Mouse (Mus musculus) embryonic facial prominence, embryonic 13.5 days (tissue): ENCODE data around the gene Rsg1. TPM values are rescaled to one million over a fixed set of nuclear protein-coding genes. Genes with fewer than 3 reads are reported as not detected.

Source experiments
- ATAC-seq: fragments of 200-750 bp; cut with Nextera tagmentation; 2 replicates; pipeline ENCODE4 v1.8.0; 2017; ENCODE audit warnings: low read depth; ENCODE audit not compliant: insufficient number of reproducible peaks, insufficient read depth, low FRiP score, low TSS enrichment
- H3K27ac ChIP-seq: fragments of 300-500 bp; sonication (generic); 2 replicates; pipeline ENCODE4 v1.5.1; 2015; ENCODE audit warnings: moderate library complexity, mild to moderate bottlenecking, inconsistent platforms
- H3K27me3 ChIP-seq: fragments of 300-500 bp; sonication (generic); 2 replicates; pipeline ENCODE4 v1.6.1; 2015; ENCODE audit warnings: mild to moderate bottlenecking, inconsistent platforms
- H3K36me3 ChIP-seq: fragments of 300-500 bp; sonication (generic); 2 replicates; pipeline ENCODE4 v1.6.1; 2015; ENCODE audit warnings: mild to moderate bottlenecking, inconsistent platforms
- H3K4me1 ChIP-seq: fragments of 300-500 bp; sonication (generic); 2 replicates; pipeline ENCODE4 v1.6.1; 2015; ENCODE audit warnings: inconsistent platforms
- H3K4me2 ChIP-seq: fragments of 300-500 bp; sonication (generic); 2 replicates; pipeline ENCODE4 v1.6.1; 2015; ENCODE audit warnings: moderate library complexity, mild to moderate bottlenecking, inconsistent platforms
- H3K4me3 ChIP-seq: fragments of 300-500 bp; sonication (generic); 2 replicates; pipeline ENCODE4 v1.5.1; 2015; ENCODE audit warnings: mild to moderate bottlenecking, inconsistent platforms
- H3K9ac ChIP-seq: fragments of 300-500 bp; sonication (generic); 2 replicates; pipeline ENCODE4 v1.6.1; 2015; ENCODE audit warnings: mild to moderate bottlenecking, inconsistent platforms
- H3K9me3 ChIP-seq: fragments of 300-500 bp; sonication (generic); 2 replicates; pipeline ENCODE4 v1.6.1; 2016; ENCODE audit warnings: inconsistent platforms
- WGBS: fragments of 180-500 bp; shearing (Covaris S2); methylation state at CpG from one replicate; pipeline ENCODE4 v1.1.7; 2015; ENCODE audit warnings: mixed read lengths; 5-methylcytosine and 5-hydroxymethylcytosine counted together
- polyA plus RNA-seq: library from polyadenylated mRNA; unstranded; fragments of >200 nt; fragmentation: Nextera tagmentation; extraction: Ambion mirVana; gene quantifications from 2 replicates; pipeline ENCODE4 v1.2.1, GENCODE M21; 2015

Rsg1 gene
- polyA plus RNA-seq, 1 experiment from 2014 or later, result 7.4 TPM

DNA sequence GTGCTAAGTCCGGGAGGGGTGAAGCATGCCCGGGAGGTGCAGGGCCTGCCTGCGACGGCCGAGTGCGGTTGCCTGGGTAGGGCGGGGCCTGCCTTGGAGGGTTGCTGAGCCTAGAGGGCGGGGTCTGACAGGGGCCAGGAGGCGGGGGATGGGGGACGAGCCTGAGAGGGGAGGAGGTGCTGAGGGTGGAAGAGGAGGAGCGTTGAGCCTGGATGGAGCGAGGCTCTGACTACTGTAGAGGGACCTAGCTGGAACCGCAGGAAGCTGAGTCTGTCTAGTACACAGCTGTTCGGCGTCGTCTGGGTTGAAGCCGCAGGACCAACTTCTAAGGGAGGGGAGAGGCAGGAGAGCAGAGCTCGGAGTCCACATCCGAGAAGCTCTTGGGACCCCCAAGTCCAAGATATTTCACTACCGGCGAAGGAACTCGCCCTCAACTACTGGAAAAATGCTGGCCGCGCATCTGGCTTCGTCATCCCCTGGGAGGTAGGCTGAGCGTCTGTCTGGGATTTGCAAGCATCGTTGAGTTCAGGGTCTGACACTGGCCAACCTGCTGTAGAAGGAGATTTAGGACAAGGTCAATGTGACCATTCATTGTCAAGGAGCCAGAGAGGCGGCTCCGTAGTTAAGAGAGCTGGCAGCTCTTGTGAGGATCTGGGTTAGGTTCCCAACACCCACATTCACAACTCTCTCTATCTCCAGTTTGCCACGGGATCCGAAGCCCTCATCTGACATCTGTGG is 25.8 kb downstream of the Rsg1 start, which contains the start of gene Arhgef19:
TSS of gene Arhgef19 (plus strand) at position 112 of the 738 bp plus-strand sequence.
- no peaks in the 10 kb centered on the region for H3K9me3 ChIP-seq
- peak within 1 kb of the TSS; percentile 50 for H3K4me3 ChIP-seq
- WGBS, result 1% methylated on average over 31 of the region's 31 CpGs
- no peaks in the 10 kb centered on the region for H3K36me3 ChIP-seq
- H3K4me1 ChIP-seq, result peaks cover 63% of the 10 kb centered on the region
- peak within 1 kb of the TSS; percentile 61 for H3K9ac ChIP-seq
- ATAC-seq, result peak; percentile 85
- peak within 1 kb of the TSS; percentile 64 for H3K27ac ChIP-seq
- H3K4me2 ChIP-seq, result peak within 1 kb of the TSS; percentile 74
- H3K27me3 ChIP-seq, result peaks cover 64% of the 10 kb centered on the region

DNA sequence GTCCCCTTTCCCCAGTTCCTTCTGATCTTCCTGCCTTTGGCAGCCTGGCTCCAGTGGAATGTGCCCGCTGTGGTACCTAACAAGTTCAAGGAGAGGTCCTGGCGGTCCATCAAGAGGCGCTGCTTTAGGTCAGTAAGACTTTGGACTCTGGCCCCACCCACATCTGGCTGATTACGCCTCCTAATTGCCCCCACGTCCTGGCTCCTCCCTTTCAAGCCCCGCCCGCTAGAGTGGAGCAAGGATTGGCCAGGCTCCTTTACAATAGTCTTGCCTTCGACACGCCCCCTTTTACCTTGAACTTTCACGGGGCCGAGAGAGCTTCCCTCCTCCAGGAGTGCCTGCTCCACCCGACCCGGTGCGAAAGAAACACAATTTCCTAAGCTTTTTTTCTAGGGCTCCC is 26.9 kb downstream of the Rsg1 start:
- Histone ChIP-seq H3K9ac (no peak overlapping the region), H3K9me3 (no peaks in the 10 kb centered on the region), H3K36me3 (no peaks in the 10 kb centered on the region), H3K4me2 (peak overlapping the region; percentile 74), H3K27ac (no peak overlapping the region), H3K4me3 (peak overlapping the region; percentile 50; the same call in 1 of the 2 replicates), H3K27me3 (peaks cover 71% of the 10 kb centered on the region), H3K4me1 (peaks cover 72% of the 10 kb centered on the region)
- ATAC-seq, result no peak
- WGBS, result 3% methylated on average over 14 of the region's 14 CpGs

- Histone ChIP-seq H3K9ac (0 out of 2 replicates have a peak overlapping the region, but pooled peaks have one; percentile 71), H3K4me3 (peak overlapping the region; percentile 49; the same call in 1 of the 2 replicates), H3K36me3 (no peaks in the 10 kb centered on the region), H3K4me2 (peak overlapping the region; percentile 71), H3K9me3 (no peaks in the 10 kb centered on the region), H3K27ac (peak overlapping the region; percentile 73), H3K27me3 (peaks cover 81% of the 10 kb centered on the region), H3K4me1 (peaks cover 81% of the 10 kb centered on the region)
- WGBS, result 32% methylated on average over 15 of the region's 15 CpGs
- ATAC-seq, result no peak
Observed at GRCm38 (mm10) chr4:141241861-141242260, 28.1 kb downstream of the Rsg1 start.

DNA sequence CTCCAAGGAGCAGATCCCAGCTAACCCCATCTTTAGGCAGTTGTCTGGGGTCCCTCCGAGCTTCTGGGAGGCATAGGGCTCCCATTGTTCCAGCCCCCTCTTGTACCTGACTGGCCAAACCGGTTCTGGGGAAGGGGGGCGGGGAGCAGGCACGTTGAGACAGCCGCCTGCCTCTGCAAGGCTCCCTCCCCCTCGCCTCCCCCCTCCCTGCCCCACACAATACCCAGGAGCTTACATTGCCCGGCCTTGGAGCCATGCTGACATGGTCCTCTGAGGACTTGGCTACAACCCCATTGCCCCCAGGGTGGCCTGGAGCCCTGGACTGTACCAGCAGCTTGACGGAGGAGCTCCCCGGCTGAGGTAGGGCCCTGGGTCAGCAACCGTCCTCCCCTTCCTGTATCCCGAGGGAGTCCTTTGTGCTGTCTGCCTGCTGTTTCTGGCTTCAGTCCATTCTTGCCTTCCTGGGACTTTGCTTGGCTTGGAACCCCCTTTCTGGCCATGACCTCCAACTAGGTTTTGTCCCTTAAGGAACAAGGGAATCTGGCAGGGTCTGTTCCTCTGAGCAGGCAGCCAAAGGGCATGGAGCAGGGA is 29.0 kb downstream of the Rsg1 start:
- Histone ChIP-seq H3K4me3 (peak overlapping the region; percentile 49), H3K4me1 (peaks cover 90% of the 10 kb centered on the region), H3K36me3 (no peaks in the 10 kb centered on the region), H3K27me3 (peaks cover 83% of the 10 kb centered on the region), H3K4me2 (peak overlapping the region; percentile 71), H3K9me3 (no peaks in the 10 kb centered on the region), H3K9ac (peak overlapping the region; percentile 71), H3K27ac (peak overlapping the region; percentile 73)
- whole genome bisulfite sequencing, result 6% methylated on average over 11 of the region's 11 CpGs
- peak; percentile 34; the same call in 1 of the 2 replicates for ATAC-seq

GRCm38 (mm10) chr4:141243636-141244035 is 29.9 kb downstream of the Rsg1 start:
- Histone ChIP-seq H3K4me2 (peak overlapping the region; percentile 71), H3K27me3 (peaks cover 84% of the 10 kb centered on the region), H3K9me3 (no peaks in the 10 kb centered on the region), H3K36me3 (no peaks in the 10 kb centered on the region), H3K9ac (peak overlapping the region; percentile 71; the same call in 1 of the 2 replicates), H3K4me1 (peaks cover 96% of the 10 kb centered on the region), H3K4me3 (peak overlapping the region; percentile 49), H3K27ac (peak overlapping the region; percentile 33; the same call in 1 of the 2 replicates)
- ATAC-seq, result no peak
- 53% methylated on average over 5 of the region's 5 CpGs for WGBS

- WGBS, result 39% methylated on average over 5 of the region's 5 CpGs
- Histone ChIP-seq H3K4me1 (peaks cover 92% of the 10 kb centered on the region), H3K4me3 (peak overlapping the region; percentile 49), H3K27me3 (peaks cover 84% of the 10 kb centered on the region), H3K27ac (peak overlapping the region; percentile 93), H3K9ac (peak overlapping the region; percentile 69), H3K36me3 (0 out of 2 replicates have a peak, but pooled peaks cover 3% of the 10 kb centered on the region), H3K4me2 (peak overlapping the region; percentile 71), H3K9me3 (no peaks in the 10 kb centered on the region)
- ATAC-seq, result no peak
Observed at GRCm38 (mm10) chr4:141244401-141244800, 30.6 kb downstream of the Rsg1 start.

DNA sequence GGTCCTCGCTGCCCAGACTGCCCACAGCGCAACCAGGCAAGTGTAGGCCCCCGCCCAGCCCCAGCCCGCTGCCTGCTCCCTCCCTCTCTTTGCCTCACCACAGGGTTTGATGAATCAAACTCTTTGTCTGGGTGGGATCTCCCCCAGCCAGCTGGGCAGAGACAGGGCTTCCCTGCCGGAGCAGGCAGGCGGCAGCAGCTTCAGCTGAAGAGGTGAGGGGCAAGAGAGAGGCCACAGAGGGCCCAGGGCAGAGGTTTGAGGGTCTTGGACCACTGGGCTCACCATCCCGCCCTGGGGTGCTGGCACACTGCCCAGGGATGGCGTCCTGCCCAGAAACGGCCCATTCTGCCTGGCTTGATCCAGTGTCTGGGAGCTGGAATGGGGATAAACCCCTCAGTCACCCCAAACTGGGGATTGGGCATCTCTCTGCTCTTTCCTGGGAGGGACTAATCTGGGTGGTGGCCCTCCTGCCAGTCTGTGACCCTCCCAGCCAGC is 31.2 kb downstream of the Rsg1 start:
- Histone ChIP-seq H3K9me3 (no peaks in the 10 kb centered on the region), H3K4me2 (peak overlapping the region; percentile 71), H3K9ac (peak overlapping the region; percentile 69), H3K27me3 (peaks cover 80% of the 10 kb centered on the region), H3K4me1 (peaks cover 86% of the 10 kb centered on the region), H3K27ac (peak overlapping the region; percentile 93), H3K4me3 (peak overlapping the region; percentile 49), H3K36me3 (0 out of 2 replicates have a peak, but pooled peaks cover 3% of the 10 kb centered on the region)
- 5% methylated on average over 9 of the region's 9 CpGs for WGBS
- peak; percentile 8; the same call in 1 of the 2 replicates for ATAC-seq

- 25% methylated on average over 24 of the region's 24 CpGs for WGBS
- H3K27ac ChIP-seq, result peak overlapping the region; percentile 93; the same call in 1 of the 2 replicates
- H3K4me1 ChIP-seq, result peaks cover 73% of the 10 kb centered on the region
- no peak for ATAC-seq
- H3K9ac ChIP-seq, result peak overlapping the region; percentile 66
- H3K27me3 ChIP-seq, result peaks cover 79% of the 10 kb centered on the region
- H3K9me3 ChIP-seq, result no peaks in the 10 kb centered on the region
- peak overlapping the region; percentile 71 for H3K4me2 ChIP-seq
- peaks cover 13% of the 10 kb centered on the region for H3K36me3 ChIP-seq
- H3K4me3 ChIP-seq, result peak overlapping the region; percentile 49
Observed at GRCm38 (mm10) chr4:141246089-141246997, 32.6 kb downstream of the Rsg1 start.

GRCm38 (mm10) chr4:141246998-141247350 is 33.2 kb downstream of the Rsg1 start:
- Histone ChIP-seq H3K27ac (0 out of 2 replicates have a peak overlapping the region, but pooled peaks have one; percentile 44), H3K4me1 (peaks cover 66% of the 10 kb centered on the region), H3K9ac (peak overlapping the region; percentile 66), H3K36me3 (peaks cover 19% of the 10 kb centered on the region), H3K4me3 (peak overlapping the region; percentile 49), H3K4me2 (peak overlapping the region; percentile 71), H3K9me3 (no peaks in the 10 kb centered on the region), H3K27me3 (peaks cover 72% of the 10 kb centered on the region)
- no peak for ATAC-seq
- 4% methylated on average over 17 of the region's 17 CpGs for WGBS

- Histone ChIP-seq H3K4me3 (peak overlapping the region; percentile 49), H3K9ac (peak overlapping the region; percentile 66), H3K36me3 (peaks cover 22% of the 10 kb centered on the region), H3K27me3 (peaks cover 63% of the 10 kb centered on the region), H3K4me2 (peak overlapping the region; percentile 71), H3K4me1 (peaks cover 56% of the 10 kb centered on the region), H3K9me3 (no peaks in the 10 kb centered on the region), H3K27ac (peak overlapping the region; percentile 44; the same call in 1 of the 2 replicates)
- under 1% methylated on average over 60 of the region's 60 CpGs for WGBS
- ATAC-seq, result peak; percentile 40; the same call in 1 of the 2 replicates
Observed at GRCm38 (mm10) chr4:141247776-141248613, 34.2 kb downstream of the Rsg1 start.
